Mouse (Mus musculus): ENCODE results near the gene Osbpl3.

Osbpl3 gene

GRCm38 (mm10) chr6:50294128-50294527 is 161.9 kb downstream of the Osbpl3 start:
- peak; percentile 77 for DNase-seq (ENCODE audit: low read depth, low spot score)

DNA sequence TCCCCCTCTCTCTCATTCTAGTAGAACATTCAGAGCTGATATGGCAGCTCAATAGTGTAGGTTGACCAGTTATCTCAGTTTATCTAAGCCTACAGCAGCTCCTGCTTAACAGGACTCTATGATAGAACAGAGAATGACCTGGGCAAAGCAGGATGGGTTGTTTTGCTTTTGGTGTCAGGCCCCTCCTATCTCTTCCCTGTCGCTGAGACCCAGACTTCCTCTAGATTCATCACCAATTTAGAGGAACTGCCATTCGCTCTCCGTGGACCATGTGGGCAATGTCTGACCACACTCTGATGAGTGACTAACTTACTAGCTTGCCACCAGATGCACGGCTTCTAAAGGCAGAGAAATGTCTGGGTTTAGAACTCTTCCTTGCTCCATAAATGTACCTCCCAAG is 164.4 kb downstream of the Osbpl3 start:
- no peak for DNase-seq (ENCODE audit: low read depth, low spot score)

DNA sequence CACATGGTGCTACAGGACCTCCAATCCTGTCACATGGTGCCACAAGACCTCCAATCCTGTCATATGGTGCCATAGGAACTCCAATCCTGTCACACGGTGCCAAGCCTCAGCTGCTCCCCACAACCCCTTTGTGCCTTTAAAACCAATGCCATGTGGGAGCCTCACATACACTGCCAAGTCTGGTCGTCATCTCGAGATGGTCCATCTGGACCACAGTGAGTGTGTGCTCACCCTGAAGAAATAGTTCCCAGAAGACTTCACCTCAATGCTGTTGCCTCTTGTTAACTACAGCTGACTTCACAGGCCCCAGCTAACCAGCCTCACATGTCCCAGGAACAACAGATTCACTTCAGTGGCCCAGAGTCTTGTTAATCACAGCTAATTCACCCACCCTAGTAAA is 169.1 kb downstream of the Osbpl3 start:
- DNase-seq (ENCODE audit: low read depth, low spot score): no peak

- DNase-seq (ENCODE audit: low read depth, low spot score): no peak
Observed at GRCm38 (mm10) chr6:50279642-50280041, 176.4 kb downstream of the Osbpl3 start.

DNA sequence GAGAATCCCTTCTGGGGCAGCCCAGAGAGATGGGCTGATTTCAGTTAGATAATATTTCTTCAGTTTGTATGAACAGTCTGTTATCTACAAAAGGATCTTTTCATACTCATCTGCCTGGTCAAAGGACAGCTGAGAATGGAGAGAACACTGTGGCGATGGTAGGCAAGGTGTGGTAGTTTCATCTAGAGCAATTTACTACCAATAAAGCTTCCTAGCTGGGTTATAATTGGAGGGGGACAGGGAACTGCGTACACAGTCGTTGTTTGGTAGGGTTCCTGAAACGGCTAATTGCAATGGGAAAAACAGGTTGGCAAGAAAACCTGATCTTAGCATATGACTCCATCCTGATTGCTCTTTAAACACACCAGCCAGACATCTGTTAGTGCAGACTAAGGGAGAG is 182.1 kb downstream of the Osbpl3 start:
- no peak for DNase-seq (ENCODE audit: low read depth, low spot score)

GRCm38 (mm10) chr6:50273416-50273815 is 182.6 kb downstream of the Osbpl3 start:
- DNase-seq (ENCODE audit: low read depth, low spot score): no peak

DNA sequence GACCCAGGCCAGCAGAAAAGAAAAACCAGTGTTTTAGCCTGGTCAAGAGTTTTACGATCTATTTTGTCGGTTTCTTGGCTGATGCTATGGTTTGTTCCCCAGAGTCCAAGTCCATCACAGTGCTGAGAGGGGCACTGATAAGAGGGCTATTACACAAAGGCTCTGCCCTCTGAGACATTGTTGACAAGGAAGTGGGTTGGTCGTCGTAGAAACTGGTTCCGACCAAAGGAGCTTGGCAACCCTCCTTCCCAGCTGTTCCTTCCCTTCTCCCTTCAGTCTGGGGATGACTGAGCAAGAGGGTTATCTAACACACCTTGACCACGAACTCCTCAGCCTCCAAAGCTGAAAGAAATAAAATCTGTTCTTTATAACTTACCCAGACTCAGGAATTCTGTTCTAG is 192.3 kb downstream of the Osbpl3 start, which contains the start of gene Gsdme:
Gsdme (minus strand) TSS at position 193 of the 400 bp plus-strand sequence.
- DNase-seq (ENCODE audit: low read depth, low spot score): no peak

DNA sequence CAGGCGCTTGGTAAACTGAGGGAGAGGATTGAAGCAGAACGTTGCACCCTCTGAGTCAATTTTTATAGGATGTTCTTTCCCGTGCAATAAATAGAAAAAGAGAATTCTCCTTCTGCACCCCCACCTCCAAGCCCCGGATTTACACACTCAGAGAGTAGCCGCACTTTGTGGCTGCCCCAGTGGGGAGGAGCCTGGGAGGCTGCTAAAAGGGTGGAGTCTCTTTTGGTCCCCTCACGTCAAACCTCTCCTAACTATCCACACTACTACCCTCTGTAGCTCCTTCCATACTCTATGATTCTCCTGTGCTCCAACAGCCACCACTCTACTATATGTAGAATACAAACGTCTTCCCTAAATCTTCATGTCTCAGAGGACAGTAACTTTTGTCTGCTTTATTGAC is 193.7 kb downstream of the Osbpl3 start:
- no peak for DNase-seq (ENCODE audit: low read depth, low spot score)

GRCm38 (mm10) chr6:50261922-50262261 is 194.1 kb downstream of the Osbpl3 start:
- DNase-seq (ENCODE audit: low read depth, low spot score): no peak

DNA sequence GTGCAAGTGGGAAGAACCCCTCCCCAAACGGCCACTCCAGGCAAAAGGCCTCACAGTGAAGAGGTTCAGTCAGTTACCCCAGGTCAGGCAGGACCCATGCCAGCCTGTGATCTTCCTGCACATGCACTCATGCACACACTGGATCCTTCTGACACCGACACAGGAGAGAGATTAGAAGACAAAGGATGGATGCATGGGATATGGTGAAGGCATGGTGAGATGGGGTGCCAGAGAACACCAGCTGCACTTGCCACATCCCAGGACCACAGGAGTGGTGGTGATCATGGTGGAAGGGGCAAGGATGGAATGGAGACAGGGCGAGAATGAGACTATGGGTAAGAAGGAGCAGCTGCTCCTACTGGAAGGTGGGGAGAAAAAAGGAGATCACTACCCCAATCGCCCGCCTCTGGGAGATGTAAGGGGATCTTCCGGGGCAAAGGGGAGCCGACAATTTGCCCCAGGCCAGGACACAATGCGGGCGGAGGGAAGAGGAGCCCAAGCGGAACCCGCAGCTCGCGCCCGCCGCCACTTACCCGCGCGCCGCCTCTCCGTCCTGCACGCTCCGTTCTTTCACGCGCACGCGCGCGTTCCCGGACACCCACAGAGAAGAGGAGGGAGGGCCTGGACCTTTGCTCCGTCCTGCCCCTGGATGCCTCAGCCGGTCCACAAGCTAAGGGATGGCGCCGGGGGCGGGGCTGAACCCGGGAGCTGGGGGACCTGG is 194.6 kb downstream of the Osbpl3 start:
- DNase-seq (ENCODE audit: low read depth, low spot score): peak; percentile 64

DNA sequence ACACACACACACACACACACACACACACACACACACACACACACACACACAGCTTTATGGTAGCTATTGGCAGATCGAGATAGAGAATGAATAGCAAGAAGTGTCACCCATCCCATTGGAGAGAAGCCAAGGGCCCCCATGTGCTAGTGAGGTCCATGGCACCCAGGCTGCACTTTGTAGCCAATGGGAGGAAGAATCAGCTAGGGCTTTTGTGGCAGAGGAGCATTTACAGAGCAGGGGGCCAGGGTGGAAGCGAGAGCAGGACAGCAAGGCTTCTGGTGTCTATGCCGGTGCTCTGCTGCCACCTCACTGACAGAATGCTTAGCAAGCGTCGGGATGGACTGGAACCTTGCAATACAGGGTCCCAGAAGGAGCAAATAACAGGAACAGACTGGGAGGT is 200.6 kb downstream of the Osbpl3 start:
- no peak for DNase-seq (ENCODE audit: low read depth, low spot score)

DNA sequence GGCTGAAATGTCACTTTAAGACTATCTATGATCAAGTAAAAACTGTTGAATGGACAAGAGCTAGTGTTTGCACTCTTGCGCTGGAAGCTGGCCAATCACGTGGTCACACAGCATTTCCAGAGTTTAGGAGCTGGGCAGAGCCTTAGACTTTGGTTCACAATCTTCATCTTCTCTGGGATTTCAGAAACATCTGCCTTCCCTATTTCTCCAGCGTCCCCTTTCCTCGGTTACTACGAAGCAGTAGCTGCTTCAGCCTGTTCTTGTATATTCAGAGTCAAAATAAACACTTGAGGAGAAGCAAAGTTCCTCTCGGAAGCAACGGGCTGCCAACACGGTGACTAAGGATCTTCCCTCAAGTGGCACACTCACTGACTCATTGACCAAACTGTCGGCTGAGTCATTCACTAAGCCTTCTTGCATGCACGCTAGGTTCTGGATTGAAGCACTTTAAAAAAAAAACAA is 201.2 kb downstream of the Osbpl3 start:
- no peak for DNase-seq (ENCODE audit: low read depth, low spot score)

- DNase-seq (ENCODE audit: low read depth, low spot score): no peak
Observed at GRCm38 (mm10) chr6:50252690-50253089, 203.3 kb downstream of the Osbpl3 start.

GRCm38 (mm10) chr6:50247791-50248190 is 208.2 kb downstream of the Osbpl3 start:
- DNase-seq (ENCODE audit: low read depth, low spot score): no peak

- DNase-seq (ENCODE audit: low read depth, low spot score): no peak
Observed at GRCm38 (mm10) chr6:50247356-50247755, 208.6 kb downstream of the Osbpl3 start.

GRCm38 (mm10) chr6:50244967-50245366 is 211.0 kb downstream of the Osbpl3 start:
- no peak for DNase-seq (ENCODE audit: low read depth, low spot score)

GRCm38 (mm10) chr6:50244126-50244525 is 211.9 kb downstream of the Osbpl3 start:
- DNase-seq (ENCODE audit: low read depth, low spot score): no peak

All from embryo, embryonic 11.5 days (tissue).